Mouse (Mus musculus) liver, embryonic 12.5 days (tissue): ENCODE data around the gene Itga6. TPM values are rescaled to one million over a fixed set of nuclear protein-coding genes. Genes with fewer than 3 reads are reported as not detected.

Source experiments
- ATAC-seq: fragments of 200-750 bp; cut with Nextera tagmentation; 2 replicates; pipeline ENCODE4 v1.8.0; 2017; ENCODE audit warnings: moderate number of reproducible peaks, mild to moderate bottlenecking, moderate library complexity
- H3K27ac ChIP-seq: fragments of 300-500 bp; sonication (generic); 2 replicates; pipeline ENCODE4 v1.5.1; 2016; ENCODE audit warnings: mild to moderate bottlenecking
- H3K27me3 ChIP-seq: fragments of 300-500 bp; sonication (generic); replicated peaks from 2 replicates; pipeline ENCODE4 v1.6.1; 2016; ENCODE audit warnings: mild to moderate bottlenecking, moderate library complexity
- H3K36me3 ChIP-seq: fragments of 300-500 bp; sonication (generic); 2 replicates; pipeline ENCODE4 v1.6.1; 2016; ENCODE audit warnings: mild to moderate bottlenecking, moderate library complexity
- H3K4me1 ChIP-seq: fragments of 300-500 bp; sonication (generic); 2 replicates; pipeline ENCODE4 v1.6.1; 2016
- H3K4me2 ChIP-seq: fragments of 300-500 bp; sonication (generic); 2 replicates; pipeline ENCODE4 v1.6.1; 2016; ENCODE audit warnings: mild to moderate bottlenecking, moderate library complexity
- H3K4me3 ChIP-seq: fragments of 300-500 bp; sonication (generic); 2 replicates; pipeline ENCODE4 v1.5.1; 2016; ENCODE audit warnings: mild to moderate bottlenecking, moderate library complexity
- H3K9ac ChIP-seq: fragments of 300-500 bp; sonication (generic); 2 replicates; pipeline ENCODE4 v1.6.1; 2016; ENCODE audit warnings: mild to moderate bottlenecking, moderate library complexity
- H3K9me3 ChIP-seq: fragments of 300-500 bp; sonication (generic); replicated peaks from 2 replicates; pipeline ENCODE4 v1.6.1; 2016; ENCODE audit warnings: mild to moderate bottlenecking, moderate library complexity
- whole genome bisulfite sequencing: fragments of 180-500 bp; shearing (Covaris S2); methylation state at CpG from one replicate; pipeline ENCODE4 v1.1.7; 2016; ENCODE audit not compliant: insufficient replicate concordance; 5-methylcytosine and 5-hydroxymethylcytosine counted together
- polyA plus RNA-seq: library from polyadenylated mRNA; unstranded; fragments of >200 nt; fragmentation: Nextera tagmentation; extraction: Ambion mirVana; gene quantifications from 2 replicates; pipeline ENCODE4 v1.2.1, GENCODE M21; 2016

Itga6 gene
- polyA plus RNA-seq, 1 experiment from 2014 or later, result 14.6 TPM

- H3K36me3 ChIP-seq, result no peaks in the 10 kb centered on the region
- no peak overlapping the region for H3K4me2 ChIP-seq
- no peak overlapping the region for H3K27ac ChIP-seq
- no peak overlapping the region for H3K4me3 ChIP-seq
- H3K9ac ChIP-seq, result no peak overlapping the region
- H3K27me3 ChIP-seq, result no peaks in the 10 kb centered on the region
- WGBS, result 46% methylated on average over 4 of the region's 4 CpGs
- no peak for ATAC-seq
- peaks cover 22% of the 10 kb centered on the region for H3K4me1 ChIP-seq
- no peaks in the 10 kb centered on the region for H3K9me3 ChIP-seq
Measured at GRCm38 (mm10) chr2:71753161-71753560, 7.7 kb downstream of the Itga6 start.

- no peak for ATAC-seq
- no peaks in the 10 kb centered on the region for H3K36me3 ChIP-seq
- no peaks in the 10 kb centered on the region for H3K9me3 ChIP-seq
- H3K4me3 ChIP-seq, result no peak overlapping the region
- no peaks in the 10 kb centered on the region for H3K27me3 ChIP-seq
- H3K4me2 ChIP-seq, result no peak overlapping the region
- peaks cover 26% of the 10 kb centered on the region for H3K4me1 ChIP-seq
- WGBS, result 51% methylated on average over 4 of the region's 4 CpGs
- H3K9ac ChIP-seq, result no peak overlapping the region
- H3K27ac ChIP-seq, result no peak overlapping the region
Measured at GRCm38 (mm10) chr2:71755748-71756147, 10.3 kb downstream of the Itga6 start.

- H3K9me3 ChIP-seq, result no peaks in the 10 kb centered on the region
- H3K27me3 ChIP-seq, result no peaks in the 10 kb centered on the region
- H3K27ac ChIP-seq, result no peak overlapping the region
- no peak overlapping the region for H3K4me2 ChIP-seq
- no peak overlapping the region for H3K9ac ChIP-seq
- no peaks in the 10 kb centered on the region for H3K36me3 ChIP-seq
- peaks cover 17% of the 10 kb centered on the region for H3K4me1 ChIP-seq
- no peak overlapping the region for H3K4me3 ChIP-seq
- 17% methylated on average over 5 of the region's 5 CpGs for whole genome bisulfite sequencing
- no peak for ATAC-seq
Measured at GRCm38 (mm10) chr2:71757098-71757497, 11.7 kb downstream of the Itga6 start.

- H3K27ac ChIP-seq, result no peak overlapping the region
Measured at GRCm38 (mm10) chr2:71758591-71759531, 13.4 kb downstream of the Itga6 start.

GRCm38 (mm10) chr2:71760091-71760490 is 14.7 kb downstream of the Itga6 start:
- WGBS, result 73% methylated on average over 4 of the region's 4 CpGs
- H3K27me3 ChIP-seq, result no peaks in the 10 kb centered on the region
- H3K4me1 ChIP-seq, result peaks cover 12% of the 10 kb centered on the region
- no peak overlapping the region for H3K4me3 ChIP-seq
- no peak for ATAC-seq
- no peaks in the 10 kb centered on the region for H3K9me3 ChIP-seq
- no peaks in the 10 kb centered on the region for H3K36me3 ChIP-seq
- no peak overlapping the region for H3K9ac ChIP-seq
- H3K27ac ChIP-seq, result no peak overlapping the region
- H3K4me2 ChIP-seq, result no peak overlapping the region

More at GRCm38 (mm10) chr2:71758591-71759531, 13.4 kb downstream of the Itga6 start:
- Histone ChIP-seq H3K9me3 (no peaks in the 10 kb centered on the region), H3K36me3 (no peaks in the 10 kb centered on the region), H3K27me3 (no peaks in the 10 kb centered on the region), H3K4me3 (no peak overlapping the region), H3K9ac (no peak overlapping the region), H3K4me1 (peaks cover 12% of the 10 kb centered on the region), H3K4me2 (peak overlapping the region; percentile 12; the same call in 1 of the 2 replicates)
- WGBS, result 36% methylated on average over 19 of the region's 19 CpGs
- no peak for ATAC-seq

GRCm38 (mm10) chr2:71761081-71761480 is 15.7 kb downstream of the Itga6 start:
- no peak overlapping the region for H3K4me2 ChIP-seq
- no peak overlapping the region for H3K27ac ChIP-seq
- H3K4me1 ChIP-seq, result peaks cover 12% of the 10 kb centered on the region
- H3K4me3 ChIP-seq, result no peak overlapping the region
- 88% methylated on average over 9 of the region's 9 CpGs for WGBS
- no peaks in the 10 kb centered on the region for H3K36me3 ChIP-seq
- no peak for ATAC-seq
- H3K9ac ChIP-seq, result no peak overlapping the region
- no peaks in the 10 kb centered on the region for H3K27me3 ChIP-seq
- no peaks in the 10 kb centered on the region for H3K9me3 ChIP-seq

- H3K4me2 ChIP-seq, result no peak overlapping the region
- no peak overlapping the region for H3K4me3 ChIP-seq
- no peaks in the 10 kb centered on the region for H3K36me3 ChIP-seq
- ATAC-seq, result no peak
- H3K4me1 ChIP-seq, result no peaks in the 10 kb centered on the region
- H3K27me3 ChIP-seq, result no peaks in the 10 kb centered on the region
- H3K9me3 ChIP-seq, result no peaks in the 10 kb centered on the region
- no peak overlapping the region for H3K27ac ChIP-seq
- no peak overlapping the region for H3K9ac ChIP-seq
- WGBS, result 45% methylated on average over 5 of the region's 5 CpGs
Measured at GRCm38 (mm10) chr2:71764525-71764924, 19.1 kb downstream of the Itga6 start.

- ATAC-seq, result no peak
- Histone ChIP-seq H3K4me3 (no peak overlapping the region), H3K4me2 (no peak overlapping the region), H3K36me3 (no peaks in the 10 kb centered on the region), H3K27me3 (no peaks in the 10 kb centered on the region), H3K4me1 (no peaks in the 10 kb centered on the region), H3K9ac (no peak overlapping the region), H3K9me3 (no peaks in the 10 kb centered on the region), H3K27ac (no peak overlapping the region)
- 59% methylated on average over 3 of the region's 3 CpGs for WGBS
Measured at GRCm38 (mm10) chr2:71764961-71765735, 19.7 kb downstream of the Itga6 start.

- Histone ChIP-seq H3K36me3 (no peaks in the 10 kb centered on the region), H3K4me2 (no peak overlapping the region), H3K4me1 (no peaks in the 10 kb centered on the region), H3K9ac (no peak overlapping the region), H3K27ac (no peak overlapping the region), H3K27me3 (no peaks in the 10 kb centered on the region), H3K4me3 (no peak overlapping the region), H3K9me3 (no peaks in the 10 kb centered on the region)
- ATAC-seq, result no peak
- WGBS, result 67% methylated on average over 5 of the region's 5 CpGs
Measured at GRCm38 (mm10) chr2:71766007-71766406, 20.6 kb downstream of the Itga6 start.

- WGBS, result 82% methylated on average over 6 of the region's 6 CpGs
- H3K36me3 ChIP-seq, result no peaks in the 10 kb centered on the region
- H3K9ac ChIP-seq, result no peak overlapping the region
- H3K4me1 ChIP-seq, result 0 out of 2 replicates have a peak, but pooled peaks cover 2% of the 10 kb centered on the region
- H3K9me3 ChIP-seq, result no peaks in the 10 kb centered on the region
- ATAC-seq, result no peak
- H3K27me3 ChIP-seq, result no peaks in the 10 kb centered on the region
- no peak overlapping the region for H3K27ac ChIP-seq
- H3K4me3 ChIP-seq, result no peak overlapping the region
- no peak overlapping the region for H3K4me2 ChIP-seq
Measured at GRCm38 (mm10) chr2:71767019-71767610, 21.7 kb downstream of the Itga6 start.

GRCm38 (mm10) chr2:71771762-71772161 is 26.3 kb downstream of the Itga6 start:
- H3K36me3 ChIP-seq, result no peaks in the 10 kb centered on the region
- no peak overlapping the region for H3K4me3 ChIP-seq
- WGBS, result 64% methylated on average over 4 of the region's 4 CpGs
- H3K9me3 ChIP-seq, result no peaks in the 10 kb centered on the region
- H3K4me1 ChIP-seq, result 0 out of 2 replicates have a peak, but pooled peaks cover 4% of the 10 kb centered on the region
- H3K27me3 ChIP-seq, result no peaks in the 10 kb centered on the region
- no peak for ATAC-seq
- H3K4me2 ChIP-seq, result no peak overlapping the region
- no peak overlapping the region for H3K9ac ChIP-seq
- no peak overlapping the region for H3K27ac ChIP-seq

- H3K27me3 ChIP-seq, result no peaks in the 10 kb centered on the region
- WGBS, result 52% methylated on average over 5 of the region's 5 CpGs
- no peak overlapping the region for H3K4me3 ChIP-seq
- H3K4me1 ChIP-seq, result 0 out of 2 replicates have a peak, but pooled peaks cover 4% of the 10 kb centered on the region
- no peak overlapping the region for H3K9ac ChIP-seq
- no peak for ATAC-seq
- H3K4me2 ChIP-seq, result no peak overlapping the region
- H3K27ac ChIP-seq, result no peak overlapping the region
- no peaks in the 10 kb centered on the region for H3K9me3 ChIP-seq
- no peaks in the 10 kb centered on the region for H3K36me3 ChIP-seq
Measured at GRCm38 (mm10) chr2:71773714-71774113, 28.3 kb downstream of the Itga6 start.
